Mouse (Mus musculus) kidney, postnatal 0 days (tissue): Measurements from ENCODE around the gene Plvap. TPM values are rescaled to one million over a fixed set of nuclear protein-coding genes. Genes with fewer than 3 reads are reported as not detected.

Experiments used
- ATAC-seq: fragments of 200-750 bp; cut with Nextera tagmentation; replicated peaks from 2 replicates; pipeline ENCODE4 v1.8.0; 2017; ENCODE audit warnings: low read depth, moderate number of reproducible peaks, moderate TSS enrichment, moderate library complexity; ENCODE audit not compliant: low FRiP score
- DNase-seq: peaks from one replicate; pipeline ENCODE4 v3.0.0-alpha.2; 2016; ENCODE audit warnings: low spot score
- H3K27ac ChIP-seq: fragments of 300-500 bp; sonication (generic); 2 replicates; pipeline ENCODE4 v1.5.1; 2014; ENCODE audit warnings: mild to moderate bottlenecking
- H3K27me3 ChIP-seq: fragments of 300-500 bp; sonication (generic); 2 replicates; pipeline ENCODE4 v1.6.1; 2014; ENCODE audit warnings: low read length, mixed read lengths; ENCODE audit not compliant: insufficient read depth
- H3K36me3 ChIP-seq: fragments of 300-500 bp; sonication (generic); 2 replicates; pipeline ENCODE4 v1.6.1; 2014; ENCODE audit warnings: low read length, mixed read lengths; ENCODE audit not compliant: insufficient read depth
- H3K4me1 ChIP-seq: fragments of 300-500 bp; sonication (generic); replicated peaks from 2 replicates; pipeline ENCODE4 v1.6.1; 2014; ENCODE audit warnings: antibody characterized with exemption, low read length, mixed read lengths; ENCODE audit not compliant: insufficient read depth
- H3K4me2 ChIP-seq: fragments of 300-500 bp; sonication (generic); 2 replicates; pipeline ENCODE4 v1.6.1; 2014; ENCODE audit warnings: mild to moderate bottlenecking, low read length, moderate library complexity, mixed read lengths
- H3K4me3 ChIP-seq: fragments of 300-500 bp; sonication (generic); replicated peaks from 2 replicates; pipeline ENCODE4 v1.5.1; 2014; ENCODE audit warnings: low read depth, low read length
- H3K9ac ChIP-seq: fragments of 300-500 bp; sonication (generic); 2 replicates; pipeline ENCODE4 v1.6.1; 2014; ENCODE audit warnings: low read depth, low read length
- H3K9me3 ChIP-seq: fragments of 300-500 bp; sonication (generic); replicated peaks from 2 replicates; pipeline ENCODE4 v1.6.1; 2016; ENCODE audit warnings: low read length, inconsistent platforms, mixed read lengths
- CTCF ChIP-seq: IDR thresholded peaks from 2 replicates; pipeline ENCODE4 v1.5.1; 2016; ENCODE audit warnings: antibody characterized with exemption, low read depth, mild to moderate bottlenecking, moderate library complexity
- WGBS: fragments of 180-500 bp; shearing (Covaris S2); extraction: QIAGEN DNeasy Blood & Tissue Kit; methylation state at CpG from one replicate; pipeline ENCODE4 v1.1.7; 2014; 5-methylcytosine and 5-hydroxymethylcytosine counted together
- polyA plus RNA-seq: library from polyadenylated mRNA; unstranded; fragments of >200 nt; fragmentation: Nextera tagmentation; extraction: Ambion mirVana; gene quantifications from 2 replicates; pipeline ENCODE4 v1.2.1, GENCODE M21; 2015

Plvap gene
- polyA plus RNA-seq, 1 experiment from 2014 or later: 208 TPM

- Histone ChIP-seq H3K4me2 (no peak overlapping the region), H3K36me3 (peaks cover 12% of the 10 kb centered on the region), H3K27me3 (no peaks in the 10 kb centered on the region), H3K27ac (peak overlapping the region; percentile 80), H3K9ac (no peak overlapping the region), H3K9me3 (no peaks in the 10 kb centered on the region), H3K4me1 (peaks cover 28% of the 10 kb centered on the region), H3K4me3 (no peak overlapping the region)
- no peak; the same call in 1 of the 2 replicates for ATAC-seq
- DNase-seq: peak; percentile 75
- TF ChIP-seq CTCF: peak; percentile 54; the same call in 1 of the 2 replicates
- WGBS: 17% methylated on average over 11 of the region's 11 CpGs
Measured at GRCm38 (mm10) chr8:71496481-71496880, 15.1 kb downstream of the Plvap start.

- peak overlapping the region; percentile 80 for H3K27ac ChIP-seq
- H3K4me2 ChIP-seq: no peak overlapping the region
- no peak for ATAC-seq
- H3K27me3 ChIP-seq: no peaks in the 10 kb centered on the region
- no peaks in the 10 kb centered on the region for H3K9me3 ChIP-seq
- no peak overlapping the region for H3K9ac ChIP-seq
- no peak overlapping the region for H3K4me3 ChIP-seq
- peaks cover 28% of the 10 kb centered on the region for H3K4me1 ChIP-seq
- peak; percentile 15; the same call in 1 of the 2 replicates for TF ChIP-seq CTCF
- no peak for DNase-seq
- peaks cover 13% of the 10 kb centered on the region for H3K36me3 ChIP-seq
- WGBS: 70% methylated on average over 5 of the region's 5 CpGs
Measured at GRCm38 (mm10) chr8:71495811-71496210, 15.7 kb downstream of the Plvap start.

GRCm38 (mm10) chr8:71495039-71495438 lies 16.5 kb downstream of the Plvap start:
- Histone ChIP-seq H3K4me3 (no peak overlapping the region), H3K9ac (no peak overlapping the region), H3K27me3 (no peaks in the 10 kb centered on the region), H3K27ac (peak overlapping the region; percentile 80), H3K36me3 (peaks cover 17% of the 10 kb centered on the region), H3K9me3 (no peaks in the 10 kb centered on the region), H3K4me2 (no peak overlapping the region), H3K4me1 (peaks cover 28% of the 10 kb centered on the region)
- ATAC-seq (peak; percentile 14), DNase-seq (peak; percentile 93)
- TF ChIP-seq CTCF: peak; percentile 86
- 19% methylated on average over 15 of the region's 16 CpGs for WGBS

- peak overlapping the region; percentile 71 for H3K4me3 ChIP-seq
- H3K27ac ChIP-seq: peak overlapping the region; percentile 93
- H3K9me3 ChIP-seq: no peaks in the 10 kb centered on the region
- ATAC-seq (peak; percentile 88), DNase-seq (peak; percentile 98)
- under 1% methylated on average over 22 of the region's 22 CpGs for WGBS
- peaks cover 18% of the 10 kb centered on the region; the same call in 1 of the 2 replicates for H3K4me1 ChIP-seq
- peak overlapping the region; percentile 100 for H3K4me2 ChIP-seq
- peaks cover 12% of the 10 kb centered on the region; the same call in 1 of the 2 replicates for H3K36me3 ChIP-seq
- no peaks in the 10 kb centered on the region for H3K27me3 ChIP-seq
- peak; percentile 34; the same call in 1 of the 2 replicates for TF ChIP-seq CTCF
- H3K9ac ChIP-seq: peak overlapping the region; percentile 80
Measured at GRCm38 (mm10) chr8:71488454-71488853, 23.1 kb downstream of the Plvap start.

- Histone ChIP-seq H3K4me3 (peak within 1 kb of the TSS; percentile 71), H3K27me3 (no peaks in the 10 kb centered on the region), H3K9me3 (no peaks in the 10 kb centered on the region), H3K27ac (peak within 1 kb of the TSS; percentile 93), H3K36me3 (peaks cover 12% of the 10 kb centered on the region; the same call in 1 of the 2 replicates), H3K9ac (peak within 1 kb of the TSS; percentile 80), H3K4me1 (peaks cover 18% of the 10 kb centered on the region; the same call in 1 of the 2 replicates), H3K4me2 (peak within 1 kb of the TSS; percentile 100)
- TF ChIP-seq CTCF: no peak
- ATAC-seq (peak; percentile 29; the same call in 1 of the 2 replicates), DNase-seq (peak; percentile 89)
- WGBS: under 1% methylated on average over 33 of the region's 33 CpGs
Measured at GRCm38 (mm10) chr8:71487691-71488445, 23.7 kb downstream of the Plvap start, which contains the start of gene Gtpbp3. Gene Gtpbp3, plus strand, starts transcription at chr8:71488103.

- H3K4me1 ChIP-seq: peaks cover 18% of the 10 kb centered on the region; the same call in 1 of the 2 replicates
- H3K9ac ChIP-seq: no peak overlapping the region
- DNase-seq (no peak), ATAC-seq (no peak)
- TF ChIP-seq CTCF: no peak
- WGBS: 11% methylated on average over 7 of the region's 7 CpGs
- H3K36me3 ChIP-seq: 0 out of 2 replicates have a peak, but pooled peaks cover 4% of the 10 kb centered on the region
- no peaks in the 10 kb centered on the region for H3K9me3 ChIP-seq
- H3K4me3 ChIP-seq: peak overlapping the region; percentile 55; the same call in 1 of the 2 replicates
- H3K27me3 ChIP-seq: no peaks in the 10 kb centered on the region
- H3K27ac ChIP-seq: no peak overlapping the region
- peak overlapping the region; percentile 83 for H3K4me2 ChIP-seq
Measured at GRCm38 (mm10) chr8:71486136-71486529, 25.4 kb downstream of the Plvap start.
